Mouse (Mus musculus): ENCODE measurements at regions not wholly inside any gene's neighbourhood (a gene's known extent, or its start where the extent isn't known, plus 50 kb on each side); places are given as distances from the start of the nearest gene placed in this dataset.
A peak's percentile ranks its signal among the peaks of the same experiment; 100 is the strongest.

GRCm38 (mm10) chr9:83277791-83278190 lies 131.3 kb upstream of the Hmgn3 start:
- intact Hi-C loops (cut with DNase I) = no loop called here
- DNase-seq (ENCODE audit: low spot score in 2 of 2) = no peak

- DNase-seq (ENCODE audit: low spot score in 2 of 2) = no peak
- intact Hi-C loops (cut with DNase I) = no loop called here
Observed at GRCm38 (mm10) chr9:83277356-83277755, 130.9 kb upstream of the Hmgn3 start.

DNA sequence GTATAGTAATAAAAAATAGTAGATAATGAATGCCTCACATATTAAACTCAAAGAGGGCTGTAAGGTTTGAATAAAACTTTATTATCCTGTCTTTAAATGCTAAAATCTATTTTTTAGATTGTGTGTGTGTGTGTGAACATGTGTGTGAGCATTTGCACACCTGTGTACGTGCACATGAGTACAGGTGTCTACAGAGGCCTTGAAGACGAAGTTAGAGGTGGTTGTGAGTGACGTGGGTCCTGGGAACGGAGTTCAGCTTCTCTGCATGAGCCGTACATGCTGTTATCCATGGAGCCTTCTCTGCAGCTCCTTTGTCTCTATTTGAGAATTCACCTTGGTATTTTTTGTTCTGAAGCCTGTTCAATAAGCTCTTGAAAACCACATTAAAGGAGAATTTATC lies 129.8 kb upstream of the Hmgn3 start:
- DNase-seq (ENCODE audit: low spot score in 2 of 2) = no peak
- intact Hi-C loops (cut with DNase I) = no loop called here

- peak in 1 of 2 experiments; percentile 19 for DNase-seq (ENCODE audit: low spot score in 2 of 2)
- intact Hi-C loops (cut with DNase I) = no loop called here
Observed at GRCm38 (mm10) chr9:83273361-83273975, 127.0 kb upstream of the Hmgn3 start.

DNA sequence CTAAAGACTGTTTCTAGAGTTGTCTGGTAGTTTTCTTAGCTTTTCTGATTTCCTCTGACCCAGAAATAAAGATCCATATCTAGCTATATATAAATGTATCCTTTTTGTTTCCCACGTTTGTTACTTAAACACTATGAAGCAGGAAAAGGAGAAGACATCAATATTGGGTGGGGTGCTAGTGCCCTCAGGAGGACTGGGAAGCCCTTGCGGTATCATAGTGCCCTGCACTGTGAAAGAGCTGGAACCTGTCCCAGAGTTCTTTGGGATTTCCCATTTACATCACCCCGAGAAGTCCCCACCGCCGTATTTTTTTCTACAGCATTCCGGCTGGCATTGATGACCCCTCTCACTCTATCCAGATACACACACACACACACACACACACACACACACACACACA lies 119.3 kb upstream of the Hmgn3 start:
- no peak for DNase-seq (ENCODE audit: low spot score in 2 of 2)
- intact Hi-C loops (cut with DNase I) = no loop called here

DNA sequence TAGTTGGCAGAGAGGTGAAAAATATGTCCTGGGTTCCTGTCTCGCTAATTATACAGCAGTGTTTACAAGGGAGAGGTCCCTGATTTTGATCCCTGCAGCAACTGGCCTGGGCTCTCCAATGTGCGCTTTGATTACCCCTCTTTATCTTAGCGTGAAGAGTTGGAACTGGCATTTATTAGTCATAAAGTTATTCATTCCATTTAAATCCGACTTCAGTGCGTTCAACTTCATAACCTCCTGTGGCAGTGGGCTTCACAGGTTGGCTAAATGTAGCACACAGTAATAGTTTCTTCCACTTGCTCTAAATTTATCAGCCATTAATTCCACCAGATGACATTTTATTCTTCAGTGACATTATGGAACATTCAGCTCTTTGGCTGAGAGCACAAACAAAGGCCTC lies 113.0 kb upstream of the Hmgn3 start:
- intact Hi-C loops (cut with DNase I) = no loop called here
- no peak for DNase-seq (ENCODE audit: low spot score in 2 of 2)

DNA sequence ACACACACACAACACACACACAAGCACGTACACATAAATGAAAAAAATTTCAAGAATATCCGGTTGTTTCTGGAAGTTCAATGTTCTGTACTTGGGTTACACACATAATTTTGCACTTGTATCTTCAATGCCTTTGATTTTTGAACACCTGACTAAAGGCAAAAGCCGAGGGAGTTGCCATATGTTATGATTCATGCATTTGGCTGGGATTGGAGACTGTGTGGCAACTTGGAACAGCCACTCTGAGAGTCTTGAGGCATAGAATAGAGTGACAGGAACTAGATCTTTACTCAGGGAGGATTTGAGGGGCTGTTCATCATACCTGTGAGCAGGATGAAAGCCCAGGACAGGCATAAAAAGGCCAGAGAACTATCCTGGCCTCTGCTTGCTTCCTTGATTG lies 112.5 kb upstream of the Hmgn3 start:
- DNase-seq (ENCODE audit: low spot score in 2 of 2) = peak in 1 of 2 experiments; percentile 22

GRCm38 (mm10) chr9:83258476-83258875 lies 112.0 kb upstream of the Hmgn3 start:
- intact Hi-C loops (cut with DNase I) = no loop called here

More for the DNA sequence above, 112.5 kb upstream of the Hmgn3 start:
- intact Hi-C loops (cut with DNase I) = no loop called here

DNA sequence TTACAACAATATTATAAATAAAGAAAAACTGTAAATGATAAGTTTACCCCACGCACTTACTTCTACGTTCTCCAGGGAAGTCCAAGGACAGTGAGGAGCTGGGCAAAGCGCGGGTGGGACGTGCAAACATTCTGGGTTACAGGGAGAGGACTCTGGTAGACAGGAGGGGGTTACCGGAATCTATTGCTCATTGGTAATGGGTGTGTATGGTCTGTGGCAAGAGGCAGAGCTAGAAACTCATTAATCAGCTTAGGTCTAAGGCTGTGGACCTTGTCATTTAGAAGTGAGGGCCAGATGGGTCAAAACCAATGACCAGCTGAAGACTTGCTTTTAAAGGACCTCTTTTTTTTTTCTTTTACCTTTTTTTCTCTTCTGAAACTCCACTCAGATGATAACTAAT lies 107.9 kb upstream of the Hmgn3 start:
- no peak for DNase-seq (ENCODE audit: low spot score in 2 of 2)
- intact Hi-C loops (cut with DNase I) = no loop called here

More at GRCm38 (mm10) chr9:83258476-83258875, 112.0 kb upstream of the Hmgn3 start:
- no peak for DNase-seq (ENCODE audit: low spot score in 2 of 2)

DNA sequence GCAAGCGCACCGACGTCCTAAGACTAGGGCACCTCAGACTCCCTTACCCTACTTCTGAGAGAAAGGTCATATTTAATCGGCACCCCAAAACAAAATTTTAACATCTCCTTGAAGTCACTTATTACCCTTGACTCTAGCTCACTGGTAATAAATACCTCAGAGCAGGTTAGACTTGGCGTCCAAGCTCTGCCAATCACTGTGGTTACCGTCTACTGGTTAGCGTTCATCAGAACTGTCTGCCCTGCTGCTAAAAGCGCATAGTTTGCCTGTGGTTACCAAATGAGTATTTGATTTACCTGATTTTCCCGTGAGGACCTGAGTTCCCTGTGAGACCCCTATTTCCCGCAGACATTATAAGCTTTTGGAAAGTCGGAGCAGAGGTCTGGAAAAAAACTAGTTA lies 107.3 kb upstream of the Hmgn3 start:
- no peak for DNase-seq (ENCODE audit: low spot score in 2 of 2)
- intact Hi-C loops (cut with DNase I) = no loop called here

DNA sequence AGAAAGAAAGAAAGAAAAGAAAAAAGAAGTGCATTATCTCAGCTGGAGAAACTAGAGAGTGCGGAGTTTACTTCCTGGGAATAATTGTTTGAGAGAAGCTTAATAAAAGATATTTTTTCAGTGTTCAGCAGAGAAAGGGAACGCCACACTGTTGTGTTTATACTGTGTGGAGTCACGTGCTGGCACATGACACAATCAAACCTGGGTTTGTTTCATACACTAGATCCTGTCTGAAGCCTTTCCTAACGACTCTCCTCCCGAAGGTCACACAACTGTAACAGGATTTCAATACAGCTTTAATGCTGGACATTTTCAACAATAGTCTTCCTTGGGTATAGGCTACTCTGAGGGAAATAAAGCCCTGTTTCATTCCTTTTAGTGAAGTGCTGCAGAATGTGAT lies 105.3 kb upstream of the Hmgn3 start:
- no peak for DNase-seq (ENCODE audit: low spot score in 2 of 2)

GRCm38 (mm10) chr9:83249871-83250270 lies 103.4 kb upstream of the Hmgn3 start:
- intact Hi-C loops (cut with DNase I) = no loop called here
- DNase-seq (ENCODE audit: low spot score in 2 of 2) = no peak

More for the DNA sequence above, 105.3 kb upstream of the Hmgn3 start:
- intact Hi-C loops (cut with DNase I) = no loop called here

DNA sequence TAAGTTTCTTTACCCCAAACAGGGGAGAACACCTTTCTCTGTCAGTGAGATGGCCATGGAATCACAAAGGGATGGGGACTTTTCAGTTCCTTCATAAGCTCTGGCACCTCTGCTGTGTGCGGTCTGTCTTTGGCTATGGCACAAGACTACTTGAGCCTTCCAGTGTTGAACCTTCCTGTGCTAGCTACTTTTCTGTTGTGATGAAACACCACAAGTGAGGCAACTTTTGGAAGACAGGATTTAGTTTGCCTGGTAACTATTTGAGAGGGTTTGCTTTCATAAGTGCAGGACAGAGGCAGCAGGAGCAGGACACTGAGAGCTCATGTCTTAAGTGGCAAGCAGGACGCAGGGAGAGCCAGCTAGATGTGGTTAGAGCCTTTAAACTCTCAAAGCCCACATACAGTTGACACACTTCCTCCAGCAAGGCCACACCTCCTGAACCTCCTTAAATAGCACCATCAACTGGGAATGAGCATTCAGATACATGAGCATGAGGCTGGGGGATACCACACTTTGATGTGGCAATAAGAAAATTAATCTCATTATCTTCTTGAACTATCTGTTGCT lies 101.8 kb upstream of the Hmgn3 start:
- intact Hi-C loops (cut with DNase I) = no loop called here
- DNase-seq (ENCODE audit: low spot score in 2 of 2) = no peak

GRCm38 (mm10) chr9:83247066-83247668 lies 100.7 kb upstream of the Hmgn3 start:
- intact Hi-C loops (cut with DNase I) = no loop called here
- DNase-seq (ENCODE audit: low spot score in 2 of 2) = no peak

- intact Hi-C loops (cut with DNase I) = no loop called here
- DNase-seq (ENCODE audit: low spot score in 2 of 2) = no peak
Observed at GRCm38 (mm10) chr9:83241119-83241518, 94.6 kb upstream of the Hmgn3 start.

- no peak for DNase-seq (ENCODE audit: low spot score in 2 of 2)
- intact Hi-C loops (cut with DNase I) = no loop called here
Observed at GRCm38 (mm10) chr9:83239097-83239496, 92.6 kb upstream of the Hmgn3 start.

DNA sequence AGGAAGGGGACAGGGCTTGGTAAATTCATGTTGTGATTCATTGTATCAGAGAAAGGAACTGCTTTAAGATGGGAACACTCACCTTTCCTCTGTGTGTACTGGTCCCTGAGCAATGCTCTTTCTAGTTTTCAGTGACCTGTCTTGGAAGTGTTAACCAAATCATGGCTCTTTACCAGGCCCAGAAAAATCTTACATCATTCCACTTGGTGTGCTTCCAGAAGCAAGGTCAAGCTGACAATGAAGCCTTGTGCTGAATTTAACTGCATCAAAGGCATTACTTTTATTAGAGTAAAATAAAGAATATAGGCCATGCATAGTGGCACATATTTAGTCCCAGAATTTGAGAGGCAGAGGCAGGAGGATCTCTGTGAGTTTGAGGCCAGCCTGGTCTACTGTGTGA lies 75.4 kb upstream of the Hmgn3 start:
- no peak for DNase-seq (ENCODE audit: low spot score in 2 of 2)
- intact Hi-C loops (cut with DNase I) = no loop called here

GRCm38 (mm10) chr9:83202583-83202982 lies 56.1 kb upstream of the Hmgn3 start:
- intact Hi-C loops (cut with DNase I) = no loop called here
- no peak for DNase-seq (ENCODE audit: low spot score in 2 of 2)

GRCm38 (mm10) chr9:83199771-83200170 lies 53.3 kb upstream of the Hmgn3 start:
- intact Hi-C loops (cut with DNase I) = no loop called here
- DNase-seq (ENCODE audit: low spot score in 2 of 2) = peak; percentile 10 to 54

- DNase-seq (ENCODE audit: low spot score in 2 of 2) = no peak
- intact Hi-C loops (cut with DNase I) = no loop called here
Observed at GRCm38 (mm10) chr9:83199176-83199575, 52.7 kb upstream of the Hmgn3 start.

- intact Hi-C loops (cut with DNase I) = no loop called here
- DNase-seq (ENCODE audit: low spot score in 2 of 2) = no peak
Observed at GRCm38 (mm10) chr9:83197013-83197412, 50.5 kb upstream of the Hmgn3 start.

Measured in left cerebral cortex, postnatal 14 days (tissue).